Mouse (Mus musculus): ENCODE results near the gene Fbxw2. TPM values are rescaled to one million over a fixed set of nuclear protein-coding genes. Genes with fewer than 3 reads are reported as not detected.
"Not testable (repeated sequence)": the region's sequence is repeated elsewhere in the genome, so short reads cannot be mapped to it uniquely, and the experiment has no call there.

The Fbxw2 gene
- polyA plus RNA-seq, 1 experiment = 43.9 TPM

- H3K4me3 ChIP-seq = no peak overlapping the region
- TF ChIP-seq USF1 (IDR thresholded peaks at IDR 0.05; ENCODE audit: low read depth) (no peak), REST (IDR thresholded peaks at IDR 0.05; ENCODE audit: insufficient read depth, insufficient read length) (no peak), MAX (IDR thresholded peaks at IDR 0.05; ENCODE audit: low read depth) (no peak), MYOG (IDR thresholded peaks at IDR 0.05; ENCODE audit: control insufficient read depth in 1 of 3, insufficient read depth in 1 of 3, insufficient read length in 2 of 3, low read depth in 2 of 3) (no peak), MYOD1 (IDR thresholded peaks at IDR 0.05; ENCODE audit: control insufficient read depth in 1 of 3, insufficient read length in 2 of 3, low read depth in 2 of 3) (no peak), CEBPB (IDR thresholded peaks at IDR 0.05; ENCODE audit: insufficient read depth, poor library complexity, severe bottlenecking) (no peak), TCF3 (IDR thresholded peaks at IDR 0.05; ENCODE audit: insufficient read length, low read depth) (no peak), POLR2A (IDR thresholded peaks at IDR 0.05; ENCODE audit: insufficient read length, low read depth) (no peak), POLR2AphosphoS2 (IDR thresholded peaks at IDR 0.05; ENCODE audit: insufficient read length, low read depth) (no peak)
- H3K79me2 ChIP-seq (ENCODE audit: control insufficient read depth, insufficient read depth) = no peaks in the 10 kb centered on the region
- H3K36me3 ChIP-seq (ENCODE audit: control insufficient read depth, insufficient read depth) = no peaks in the 10 kb centered on the region
- no peak overlapping the region for H3ac ChIP-seq (ENCODE audit: control insufficient read depth, insufficient read length)
- H3K27me3 ChIP-seq (ENCODE audit: control insufficient read depth, insufficient read depth, insufficient read length) = peaks cover 2% of the 10 kb centered on the region
- no peak overlapping the region for H3K4me2 ChIP-seq (ENCODE audit: low read depth)
Measured at GRCm38 (mm10) chr2:34843211-34843939, 17.3 kb upstream of the Fbxw2 start.

GRCm38 (mm10) chr2:34841706-34842105, 15.6 kb upstream of the Fbxw2 start:
- Histone ChIP-seq H3K79me2 (ENCODE audit: control insufficient read depth, insufficient read depth) (no peaks in the 10 kb centered on the region), H3K4me2 (ENCODE audit: low read depth) (no peak overlapping the region), H3K36me3 (ENCODE audit: control insufficient read depth, insufficient read depth) (no peaks in the 10 kb centered on the region), H3K4me3 (no peak overlapping the region), H3ac (ENCODE audit: control insufficient read depth, insufficient read length) (no peak overlapping the region), H3K27me3 (ENCODE audit: control insufficient read depth, insufficient read depth, insufficient read length) (peaks cover 7% of the 10 kb centered on the region)
- TF ChIP-seq MYOD1 (IDR thresholded peaks at IDR 0.05; ENCODE audit: control insufficient read depth in 1 of 3, insufficient read length in 2 of 3, low read depth in 2 of 3) = no peak
- no peak for TF ChIP-seq POLR2A (IDR thresholded peaks at IDR 0.05; ENCODE audit: insufficient read length, low read depth)
- TF ChIP-seq USF1 (IDR thresholded peaks at IDR 0.05; ENCODE audit: low read depth) = no peak
- no peak for TF ChIP-seq REST (IDR thresholded peaks at IDR 0.05; ENCODE audit: insufficient read depth, insufficient read length)
- TF ChIP-seq MAX (IDR thresholded peaks at IDR 0.05; ENCODE audit: low read depth) = no peak

GRCm38 (mm10) chr2:34840143-34840542, 14.0 kb upstream of the Fbxw2 start:
- not testable (repeated sequence) for H3K4me2 ChIP-seq (ENCODE audit: low read depth); H3K4me3 ChIP-seq; H3K36me3 ChIP-seq (ENCODE audit: control insufficient read depth, insufficient read depth); H3ac ChIP-seq (ENCODE audit: control insufficient read depth, insufficient read length); H3K79me2 ChIP-seq (ENCODE audit: control insufficient read depth, insufficient read depth); H3K27me3 ChIP-seq (ENCODE audit: control insufficient read depth, insufficient read depth, insufficient read length)

GRCm38 (mm10) chr2:34835669-34836068, 9.6 kb upstream of the Fbxw2 start:
- Histone ChIP-seq H3K27me3 (ENCODE audit: control insufficient read depth, insufficient read depth, insufficient read length) (peaks cover 7% of the 10 kb centered on the region), H3ac (ENCODE audit: control insufficient read depth, insufficient read length) (no peak overlapping the region), H3K36me3 (ENCODE audit: control insufficient read depth, insufficient read depth) (no peaks in the 10 kb centered on the region), H3K4me2 (ENCODE audit: low read depth) (no peak overlapping the region), H3K4me3 (no peak overlapping the region), H3K79me2 (ENCODE audit: control insufficient read depth, insufficient read depth) (no peaks in the 10 kb centered on the region)
- TF ChIP-seq POLR2A (IDR thresholded peaks at IDR 0.05; ENCODE audit: insufficient read length, low read depth) = no peak
- no peak for TF ChIP-seq USF1 (IDR thresholded peaks at IDR 0.05; ENCODE audit: low read depth)
- TF ChIP-seq TCF12 (IDR thresholded peaks at IDR 0.05; ENCODE audit: insufficient read depth, poor library complexity, severe bottlenecking) = no peak
- no peak for TF ChIP-seq TCF3 (IDR thresholded peaks at IDR 0.05; ENCODE audit: insufficient read length, low read depth)
- TF ChIP-seq REST (IDR thresholded peaks at IDR 0.05; ENCODE audit: insufficient read depth, insufficient read length) = no peak
- no peak for TF ChIP-seq CEBPB (IDR thresholded peaks at IDR 0.05; ENCODE audit: insufficient read depth, poor library complexity, severe bottlenecking)
- no peak for TF ChIP-seq MYOD1 (IDR thresholded peaks at IDR 0.05; ENCODE audit: control insufficient read depth in 1 of 3, insufficient read length in 2 of 3, low read depth in 2 of 3)
- no peak for TF ChIP-seq MYOG (IDR thresholded peaks at IDR 0.05; ENCODE audit: control insufficient read depth in 1 of 3, insufficient read depth in 1 of 3, insufficient read length in 2 of 3, low read depth in 2 of 3)
- no peak for TF ChIP-seq MAX (IDR thresholded peaks at IDR 0.05; ENCODE audit: low read depth)
- TF ChIP-seq POLR2AphosphoS2 (IDR thresholded peaks at IDR 0.05; ENCODE audit: insufficient read length, low read depth) = no peak
- no peak for TF ChIP-seq SRF (IDR thresholded peaks at IDR 0.05; ENCODE audit: control insufficient read depth, insufficient read length, low read depth)
- TF ChIP-seq E2F4 (IDR thresholded peaks at IDR 0.05; ENCODE audit: insufficient read depth) = no peak

GRCm38 (mm10) chr2:34833624-34834023, 7.5 kb upstream of the Fbxw2 start:
- TF ChIP-seq CEBPB (IDR thresholded peaks at IDR 0.05; ENCODE audit: insufficient read depth, poor library complexity, severe bottlenecking) (no peak), POLR2A (IDR thresholded peaks at IDR 0.05; ENCODE audit: insufficient read length, low read depth) (no peak), SRF (IDR thresholded peaks at IDR 0.05; ENCODE audit: control insufficient read depth, insufficient read length, low read depth) (no peak), MYOG (IDR thresholded peaks at IDR 0.05; ENCODE audit: control insufficient read depth in 1 of 3, insufficient read depth in 1 of 3, insufficient read length in 2 of 3, low read depth in 2 of 3) (no peak), REST (IDR thresholded peaks at IDR 0.05; ENCODE audit: insufficient read depth, insufficient read length) (no peak), MAX (IDR thresholded peaks at IDR 0.05; ENCODE audit: low read depth) (no peak)
- H3K27me3 ChIP-seq (ENCODE audit: control insufficient read depth, insufficient read depth, insufficient read length) = peaks cover 7% of the 10 kb centered on the region
- no peaks in the 10 kb centered on the region for H3K79me2 ChIP-seq (ENCODE audit: control insufficient read depth, insufficient read depth)
- H3K4me3 ChIP-seq = no peak overlapping the region
- no peak overlapping the region for H3K4me2 ChIP-seq (ENCODE audit: low read depth)
- H3ac ChIP-seq (ENCODE audit: control insufficient read depth, insufficient read length) = no peak overlapping the region
- no peaks in the 10 kb centered on the region for H3K36me3 ChIP-seq (ENCODE audit: control insufficient read depth, insufficient read depth)

Data from myocyte (in vitro differentiated cells).